Mouse (Mus musculus) heart, adult 2 months (tissue): ENCODE measurements around the gene Ntf5.

ENCODE experiments used
- CTCF ChIP-seq: fragments of 200-600 bp; IDR thresholded peaks from 2 replicates; pipeline ENCODE4 v1.8.1; 2022; ENCODE audit warnings: antibody characterized with exemption, mild to moderate bottlenecking, moderate library complexity
- EP300 ChIP-seq: fragments of 200-500 bp; IDR thresholded peaks from 2 replicates; pipeline ENCODE4 v1.6.1; 2011; ENCODE audit warnings: low read depth, low read length, control low read depth; ENCODE audit not compliant: insufficient read depth
- POLR2A ChIP-seq: fragments of 200-500 bp; IDR thresholded peaks from 2 replicates; pipeline ENCODE4 v1.6.1; 2011; ENCODE audit warnings: mild to moderate bottlenecking, low read depth, low read length, control low read depth; ENCODE audit not compliant: insufficient read depth

DNA sequence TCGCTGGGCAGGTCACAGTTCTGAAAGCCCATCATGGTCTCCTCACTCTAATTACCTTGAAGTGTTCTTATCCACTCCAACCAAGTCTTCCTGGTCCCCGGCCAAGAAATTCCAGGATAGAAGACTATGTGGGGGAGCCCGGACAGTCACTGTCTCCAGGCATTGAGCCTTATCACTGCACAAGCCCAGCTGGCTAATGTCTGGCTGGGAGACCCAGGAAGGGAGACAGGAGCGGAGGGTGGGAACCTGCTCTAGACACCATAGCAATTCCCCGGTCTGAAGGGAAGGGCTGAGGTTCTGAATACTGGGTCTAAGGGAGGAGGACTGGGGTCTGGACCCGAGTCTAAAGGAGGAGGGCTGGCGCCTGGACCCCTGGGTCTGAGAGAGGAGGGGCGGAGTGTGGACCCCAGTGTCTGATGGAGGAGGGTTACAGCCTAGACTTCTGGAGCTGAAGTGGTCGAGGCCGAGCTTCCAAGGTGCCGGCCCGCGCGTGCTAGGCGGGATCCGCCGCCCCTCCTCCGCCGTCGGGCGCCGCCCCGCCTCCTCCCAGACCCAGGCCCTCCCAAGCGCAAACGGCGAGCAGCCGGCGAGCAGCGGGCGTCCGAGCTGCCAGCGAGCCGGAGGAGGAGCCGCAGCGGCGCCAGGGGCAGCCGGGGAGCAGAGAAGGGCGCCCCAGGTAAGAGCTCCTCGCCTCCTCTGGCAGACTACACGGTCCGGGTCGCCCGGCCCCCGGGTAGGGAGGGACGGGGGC lies at the start of gene Ntf5:
- TF ChIP-seq EP300 (no peak), CTCF (no peak), POLR2A (no peak)
